Mouse (Mus musculus) hindlimb bud, embryonic 11.5 days (tissue): Measurements from ENCODE around the gene Pcgf3.

ENCODE experiments used
- DNase-seq: peaks from one replicate; pipeline ENCODE4 v3.0.0-alpha.2; 2012; ENCODE audit warnings: low read depth, low spot score; ENCODE audit errors: extremely low spot score

Gene Pcgf3

DNA sequence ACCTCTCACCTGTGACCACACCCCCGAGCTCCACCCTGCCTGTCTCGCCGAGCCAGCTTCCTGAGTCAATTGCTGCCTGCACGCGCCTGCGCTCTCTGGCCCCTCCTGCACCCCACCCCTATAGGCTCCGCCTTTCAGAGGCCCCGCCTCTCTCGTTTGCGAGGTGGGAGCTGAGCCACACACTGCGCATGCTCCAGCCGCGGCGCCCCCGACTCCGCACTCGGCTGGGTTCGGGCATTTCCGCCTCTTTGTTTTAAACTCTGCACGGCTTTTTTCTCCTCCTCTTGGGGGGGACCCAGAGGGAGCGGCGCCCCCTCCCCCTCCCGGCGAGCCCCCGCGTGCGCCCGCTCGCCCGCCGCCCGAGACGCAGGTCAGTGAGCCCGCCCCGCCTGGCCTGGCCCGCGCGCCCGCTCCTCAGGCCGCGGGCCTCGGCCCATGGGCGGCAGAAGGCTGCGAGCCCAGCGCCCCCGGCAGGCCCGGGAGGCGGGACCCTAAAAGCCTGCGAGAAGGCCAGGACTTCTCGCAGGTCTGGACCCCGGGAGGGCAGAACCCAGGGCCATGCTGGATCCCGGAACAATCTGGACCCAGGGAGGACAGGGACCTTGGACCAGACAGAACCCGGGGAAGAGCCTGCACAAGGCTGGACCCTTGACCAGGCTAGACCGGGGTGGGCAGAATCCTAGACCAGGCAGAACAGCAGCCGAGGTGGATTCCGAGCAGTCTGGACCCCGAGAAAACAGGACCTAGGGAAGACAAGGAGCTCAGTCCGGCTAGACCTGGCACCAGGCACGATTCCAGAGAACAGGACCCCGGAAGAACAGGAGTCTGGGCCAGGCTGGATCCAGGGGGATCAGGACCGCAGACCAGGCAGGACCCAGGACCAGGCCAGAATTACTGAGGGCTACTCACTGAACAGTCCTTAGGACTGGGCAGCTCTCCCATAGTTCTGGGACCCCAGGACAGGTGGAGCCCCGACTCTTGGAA, at the start of gene Pcgf3:
Pcgf3 (plus strand) TSS at position 151 of the 984 bp plus-strand sequence.
- peak; percentile 73 for DNase-seq

- no peak for DNase-seq
Observed at GRCm38 (mm10) chr5:108414711-108415110, 46.3 kb upstream of the Pcgf3 start.

DNA sequence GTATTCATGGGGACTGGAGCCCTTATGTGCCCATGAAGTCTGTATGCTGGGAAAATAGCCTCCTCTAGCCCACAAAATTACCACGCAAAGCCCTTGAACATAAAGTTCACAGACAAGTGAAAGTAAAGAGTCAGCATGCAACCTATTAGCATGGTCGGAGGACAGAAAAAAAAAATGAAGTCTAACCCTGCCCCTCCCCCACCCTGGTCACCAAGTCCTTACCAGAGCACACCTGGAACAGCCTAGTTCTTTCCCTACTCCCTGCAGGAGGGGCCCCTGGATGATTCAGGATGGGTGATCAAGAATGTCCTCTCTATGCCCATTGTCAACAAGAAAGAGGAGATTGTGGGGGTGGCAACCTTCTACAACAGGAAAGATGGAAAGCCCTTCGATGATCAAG, 38.3 kb upstream of the Pcgf3 start:
- no peak for DNase-seq

- no peak for DNase-seq
Observed at GRCm38 (mm10) chr5:108423427-108423826, 37.6 kb upstream of the Pcgf3 start.

- DNase-seq = no peak
Observed at GRCm38 (mm10) chr5:108427186-108427585, 33.8 kb upstream of the Pcgf3 start.

DNA sequence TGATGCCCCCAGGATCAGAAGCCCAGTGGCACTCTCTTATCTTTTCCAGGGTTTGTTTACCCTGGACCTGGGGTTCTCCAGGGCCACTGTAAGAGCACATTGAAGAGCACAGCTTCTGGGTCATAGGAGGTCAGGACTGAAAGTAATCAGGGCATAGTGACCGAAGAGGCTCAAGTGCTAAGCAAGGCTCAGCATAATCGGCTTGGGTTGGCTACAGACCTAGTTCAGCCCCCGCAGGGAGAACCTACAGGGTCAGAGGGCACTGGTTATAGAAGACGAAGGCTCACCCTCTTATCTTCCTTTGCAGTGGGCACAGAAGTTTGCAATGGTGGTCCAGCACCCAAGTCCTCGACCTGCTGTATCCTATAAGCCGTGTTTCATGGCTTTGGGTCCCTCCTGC, 29.8 kb upstream of the Pcgf3 start:
- no peak for DNase-seq

GRCm38 (mm10) chr5:108433804-108434587, 27.0 kb upstream of the Pcgf3 start, which contains the start of gene Atp5k:
Atp5k (minus strand) TSS chr5:108434448.
- peak; percentile 86 for DNase-seq

- DNase-seq = no peak
Observed at GRCm38 (mm10) chr5:108436101-108436500, 24.9 kb upstream of the Pcgf3 start.

- no peak for DNase-seq
Observed at GRCm38 (mm10) chr5:108446973-108447372, 14.1 kb upstream of the Pcgf3 start.

DNA sequence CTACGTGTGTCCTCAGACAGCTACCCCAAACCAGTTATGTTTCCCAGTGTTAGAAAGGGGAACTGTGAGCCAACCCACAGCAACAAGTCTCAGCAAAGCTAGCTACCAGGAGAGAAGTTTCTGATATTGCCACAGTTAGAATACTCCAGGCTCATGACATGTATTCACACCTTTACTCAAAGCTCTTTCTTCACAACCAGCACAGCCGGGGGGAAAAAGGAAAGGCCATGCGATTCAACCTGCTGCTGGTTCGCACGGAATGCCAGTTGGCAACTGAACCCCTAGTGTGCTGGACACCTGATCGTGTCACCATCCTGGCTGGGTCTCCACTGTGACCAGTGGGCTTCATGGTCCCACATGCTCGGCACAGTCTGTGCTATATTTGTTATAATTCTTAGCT, 13.2 kb upstream of the Pcgf3 start:
- no peak for DNase-seq

DNA sequence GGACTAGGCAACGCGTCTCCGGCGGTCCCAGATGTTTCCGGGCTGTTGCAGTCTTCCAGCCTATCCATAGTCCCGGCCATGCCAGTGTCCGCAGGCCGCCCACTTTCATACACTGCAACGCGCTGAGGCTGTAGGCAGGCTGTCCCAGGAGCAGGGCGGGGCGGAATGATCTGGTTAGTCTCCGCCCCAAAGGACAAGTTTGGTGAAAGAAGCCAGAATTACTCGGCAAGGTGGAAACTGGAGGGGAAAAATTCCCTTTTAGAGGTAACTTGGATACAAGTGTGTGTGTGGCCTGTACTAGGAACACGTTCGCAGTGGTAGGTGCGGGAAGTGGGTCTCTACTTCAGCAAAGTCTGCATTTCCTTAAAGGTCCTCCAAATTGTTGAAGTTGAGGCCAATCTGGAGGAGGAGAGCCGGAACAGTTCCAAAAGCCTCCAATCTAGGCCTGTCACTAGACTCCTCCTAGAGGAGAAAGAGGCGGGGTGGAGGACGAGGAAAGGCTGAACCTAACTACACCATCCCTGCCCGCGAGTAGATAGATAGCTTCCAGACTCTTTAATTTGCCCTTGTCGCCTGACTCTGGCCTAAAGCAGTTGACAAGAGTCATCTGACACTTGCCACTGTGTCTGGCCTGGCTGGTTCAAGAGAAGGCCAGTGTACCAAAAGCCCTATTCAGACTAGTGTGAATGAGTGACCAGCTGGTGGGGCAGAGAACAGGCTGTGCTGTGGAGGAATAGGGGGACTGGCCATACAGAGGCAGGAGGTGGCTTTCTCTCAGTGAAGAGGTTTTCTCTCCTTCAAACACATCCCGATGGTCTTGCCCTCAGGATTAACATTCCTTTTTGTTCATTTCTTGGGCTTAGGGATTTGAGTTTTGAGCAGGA, 12.0 kb upstream of the Pcgf3 start, which contains the start of gene Mfsd7a:
Mfsd7a (minus strand) TSS at position 107 of the 884 bp plus-strand sequence.
- no peak for DNase-seq

DNA sequence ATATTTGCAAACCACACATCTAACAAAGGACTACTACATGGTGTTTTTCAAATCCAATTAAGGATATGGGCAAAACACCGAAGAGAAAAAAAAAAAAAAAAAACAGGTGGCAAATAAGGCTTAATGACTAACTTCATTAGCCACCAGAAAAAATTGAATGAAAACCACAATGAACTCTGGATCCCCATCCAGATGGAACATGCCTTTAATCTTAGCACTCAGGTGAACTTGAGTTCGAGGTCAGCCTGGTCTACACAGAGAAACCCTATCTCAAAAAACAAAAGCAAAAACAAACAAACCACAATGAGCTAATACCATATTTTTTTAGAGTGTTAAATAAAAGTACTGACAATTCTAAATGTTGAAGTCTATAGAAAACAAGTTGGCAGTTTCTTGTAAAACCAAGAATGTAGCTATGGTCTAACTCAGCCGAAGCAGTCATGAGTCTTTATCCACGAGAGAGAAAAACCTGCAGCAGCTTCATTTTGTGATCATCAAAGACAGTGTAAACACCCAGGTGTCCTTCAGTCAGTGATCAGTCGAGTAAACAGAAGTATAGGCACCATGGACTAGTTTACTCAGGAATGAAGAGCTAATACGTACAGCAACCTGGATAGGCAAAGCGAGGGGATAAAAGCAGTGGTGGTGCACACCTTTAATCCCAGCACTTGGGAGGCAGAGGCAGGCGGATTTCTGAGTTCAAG, 10.0 kb upstream of the Pcgf3 start:
- no peak for DNase-seq

DNA sequence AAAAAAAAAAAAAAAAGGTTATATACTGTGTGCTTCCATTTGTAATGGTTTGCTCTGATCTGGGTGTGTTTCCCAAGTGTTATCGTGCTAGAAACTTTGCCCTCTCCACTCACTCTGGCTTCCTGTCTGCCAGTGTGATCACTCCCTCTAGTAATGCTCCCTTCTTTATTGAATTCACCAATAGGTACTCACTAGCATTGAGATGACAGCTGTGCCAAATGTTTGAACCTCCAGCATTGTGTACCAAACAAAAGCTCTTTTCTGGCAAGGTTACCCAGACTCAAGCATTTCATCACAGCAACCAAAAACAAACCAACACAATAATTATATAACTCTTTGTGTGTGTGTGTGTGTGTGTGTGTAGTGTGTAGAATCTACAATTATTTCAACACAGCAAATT, 9.4 kb upstream of the Pcgf3 start:
- DNase-seq = no peak

DNA sequence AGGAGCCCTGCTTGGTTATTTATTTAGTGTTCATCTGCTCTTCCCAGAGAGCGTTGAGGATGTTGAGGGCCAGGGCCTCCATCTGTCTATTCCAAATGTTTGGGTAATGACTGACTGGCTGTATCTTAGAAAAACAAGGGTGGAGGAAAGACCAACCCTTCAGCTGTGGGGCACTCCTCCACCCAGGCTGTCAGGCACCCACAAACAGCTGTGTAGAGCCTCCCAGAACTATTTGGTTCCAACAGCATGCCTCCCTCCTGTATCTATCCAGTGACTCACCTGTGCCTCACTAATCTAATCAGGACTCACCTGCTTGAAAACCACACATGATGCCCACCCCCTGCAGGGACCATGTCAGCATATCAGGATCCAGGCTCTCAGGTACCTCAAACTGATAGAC, 8.6 kb upstream of the Pcgf3 start:
- DNase-seq = no peak

GRCm38 (mm10) chr5:108454094-108454493, 6.9 kb upstream of the Pcgf3 start:
- DNase-seq = no peak

- DNase-seq = no peak
Observed at GRCm38 (mm10) chr5:108458706-108459105, 2.3 kb upstream of the Pcgf3 start.

DNA sequence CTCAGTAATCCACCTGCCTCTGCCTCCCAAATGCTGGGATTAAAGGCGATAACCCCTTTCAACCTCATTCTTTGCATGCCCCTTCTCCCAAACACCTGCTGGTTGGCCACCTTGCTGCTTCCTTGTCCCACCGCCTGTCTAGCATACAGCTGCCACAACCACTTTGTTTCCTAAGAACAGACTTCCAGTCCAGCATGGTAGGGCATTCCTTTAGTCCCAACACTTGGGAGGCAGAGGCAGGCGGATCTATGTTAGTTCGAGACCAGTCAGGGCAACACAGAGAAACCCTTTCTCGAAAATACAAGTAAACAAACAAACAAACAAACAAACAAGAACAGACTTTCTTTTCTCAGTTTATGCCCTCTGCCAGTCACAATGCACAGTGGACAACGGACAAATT, 571 bp upstream of the Pcgf3 start:
- DNase-seq = no peak

- DNase-seq = no peak
Observed at GRCm38 (mm10) chr5:108462446-108462845, 1.4 kb downstream of the Pcgf3 start.

DNA sequence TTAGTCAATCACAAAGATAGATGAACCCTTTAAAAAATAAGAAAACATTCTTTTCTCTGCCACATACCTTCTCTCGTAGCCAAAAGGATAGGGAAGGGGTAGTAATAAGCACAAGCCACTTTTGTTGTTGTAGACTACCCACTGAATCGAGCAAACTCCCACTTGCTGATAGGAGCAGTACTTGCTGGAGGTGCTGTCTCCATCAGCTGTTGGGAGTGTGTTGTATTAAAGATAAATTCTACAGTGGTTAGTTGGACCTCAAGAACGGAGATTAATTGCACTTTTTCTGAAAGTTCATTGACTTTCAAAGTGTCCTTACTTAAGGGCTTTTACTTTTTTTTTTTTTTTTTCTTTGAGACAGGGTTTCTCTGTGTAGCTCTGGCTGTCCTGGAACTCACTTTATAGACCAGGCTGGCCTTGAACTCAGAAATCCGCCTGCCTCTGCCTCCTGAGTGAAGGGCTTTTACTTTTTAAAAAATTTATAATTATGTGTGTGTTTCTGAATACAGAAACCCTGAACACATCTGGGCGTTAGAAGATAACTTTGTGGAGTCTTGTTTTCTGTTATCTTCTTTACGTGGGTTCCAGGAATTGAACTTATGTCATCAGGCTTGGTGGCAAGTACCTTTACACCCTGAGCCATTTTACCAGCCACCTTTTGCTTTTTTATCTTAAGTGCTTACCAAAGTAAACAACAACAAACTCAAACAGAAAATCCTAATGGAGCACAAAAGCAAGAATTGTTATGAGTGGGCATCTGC, 4.3 kb downstream of the Pcgf3 start:
- no peak for DNase-seq
